Mouse (Mus musculus) G1E (cell line): ENCODE data around the gene Pzp.

ENCODE experiments used
- CTCF ChIP-seq: IDR thresholded peaks from 2 replicates; pipeline ENCODE4 v1.5.1; 2012; ENCODE audit warnings: low read depth, low read length, inconsistent platforms, mixed read lengths
- GATA1 ChIP-seq: IDR thresholded peaks from 2 replicates; pipeline ENCODE4 v1.6.1; 2012; ENCODE audit warnings: borderline replicate concordance, low read length, inconsistent platforms, mixed read lengths

DNA sequence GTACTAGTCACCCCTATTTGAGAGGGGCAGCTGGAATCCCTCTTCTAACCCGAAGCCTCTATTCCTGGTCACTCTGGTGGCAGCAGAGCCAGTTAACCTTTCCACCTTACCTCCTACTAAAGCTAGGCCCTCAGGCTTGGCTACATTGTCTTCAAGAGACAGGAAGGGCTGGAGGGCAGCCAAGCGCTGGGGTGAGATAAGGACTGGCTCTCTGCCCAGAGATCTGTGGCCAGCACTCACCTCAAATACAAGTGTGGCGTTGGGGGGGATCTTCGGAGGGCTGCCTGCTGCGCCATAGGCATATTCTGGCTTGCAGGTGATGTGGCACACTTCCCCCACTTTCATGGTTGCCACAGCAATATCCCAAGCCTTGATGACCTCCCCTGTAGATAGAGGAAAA, 91.0 kb downstream of the Pzp start:
- TF ChIP-seq CTCF (no peak), GATA1 (no peak)
